Mouse (Mus musculus) megakaryocyte-erythroid progenitor cell, adult 5-6 weeks (primary cell): Measurements from ENCODE around the gene Nfasc. TPM values are rescaled to one million over a fixed set of nuclear protein-coding genes. Genes with fewer than 3 reads are reported as not detected.

Source experiments
- ATAC-seq: replicated peaks from 2 replicates; pipeline ENCODE4 v1.8.0; 2016; ENCODE audit warnings: mild to moderate bottlenecking, inconsistent platforms; ENCODE audit not compliant: severe bottlenecking, poor library complexity, low FRiP score, low TSS enrichment
- total RNA-seq, 2 experiments: library from RNA; stranded (forward) in 1 of 2; stranded (reverse) in 1 of 2; fragments of 200-1000, 215-1000 nt in 1 of 2; fragments of >200 nt in 1 of 2; fragmentation: Nextera tagmentation in 1 of 2; gene quantifications; 2 replicates each; pipeline ENCODE4 v1.2.3; 2014 to 2017

The Nfasc gene
- total RNA-seq, 2 experiments from 2014 or later, result 0.02 TPM; not detected in 1

GRCm38 (mm10) chr1:132560907-132561700, 180.5 kb downstream of the Nfasc start:
- no peak for ATAC-seq

- no peak for ATAC-seq
These were observed 182.6 kb downstream of the Nfasc start for GRCm38 (mm10) chr1:132559045-132559444.

GRCm38 (mm10) chr1:132557901-132558631, 183.5 kb downstream of the Nfasc start:
- 0 out of 2 replicates have a peak, but pooled peaks have one; percentile 45 for ATAC-seq

GRCm38 (mm10) chr1:132543789-132544188, 197.8 kb downstream of the Nfasc start:
- ATAC-seq, result no peak

GRCm38 (mm10) chr1:132542762-132543306, 198.8 kb downstream of the Nfasc start, which contains the start of gene Cntn2:
Cntn2 (minus strand) TSS chr1:132543256.
- ATAC-seq, result no peak

GRCm38 (mm10) chr1:132541824-132542599, 199.6 kb downstream of the Nfasc start:
- no peak for ATAC-seq

GRCm38 (mm10) chr1:132541171-132541823, 200.3 kb downstream of the Nfasc start:
- ATAC-seq, result no peak

GRCm38 (mm10) chr1:132540701-132541100, 200.9 kb downstream of the Nfasc start:
- ATAC-seq, result no peak

GRCm38 (mm10) chr1:132537736-132538135, 203.9 kb downstream of the Nfasc start:
- no peak for ATAC-seq

GRCm38 (mm10) chr1:132536416-132536815, 205.2 kb downstream of the Nfasc start:
- ATAC-seq, result no peak

GRCm38 (mm10) chr1:132535541-132535940, 206.1 kb downstream of the Nfasc start:
- ATAC-seq, result no peak

GRCm38 (mm10) chr1:132533840-132534239, 207.8 kb downstream of the Nfasc start:
- ATAC-seq, result no peak

- ATAC-seq, result no peak
These were observed 209.1 kb downstream of the Nfasc start for GRCm38 (mm10) chr1:132532521-132532920.

- ATAC-seq, result no peak
These were observed 210.9 kb downstream of the Nfasc start for GRCm38 (mm10) chr1:132530631-132531191.

- no peak for ATAC-seq
These were observed 212.8 kb downstream of the Nfasc start for GRCm38 (mm10) chr1:132528647-132529334.

- ATAC-seq, result no peak
These were observed 213.5 kb downstream of the Nfasc start for GRCm38 (mm10) chr1:132528071-132528470.

- ATAC-seq, result 0 out of 2 replicates have a peak, but pooled peaks have one; percentile 27
These were observed 215.8 kb downstream of the Nfasc start for GRCm38 (mm10) chr1:132525832-132526231.

- ATAC-seq, result no peak; the same call in 1 of the 2 replicates
These were observed 217.7 kb downstream of the Nfasc start for GRCm38 (mm10) chr1:132523920-132524319.
